Mouse (Mus musculus) spleen, adult 2 months (tissue): Measurements from ENCODE around the gene Slc16a11.

Source experiments
- CTCF ChIP-seq: fragments of 200-500 bp; IDR thresholded peaks from 2 replicates; pipeline ENCODE4 v1.5.1; 2011; ENCODE audit warnings: mild to moderate bottlenecking, inconsistent platforms; ENCODE audit not compliant: insufficient read depth, insufficient read length, insufficient replicate concordance; ENCODE audit errors: extremely low read depth
- POLR2A ChIP-seq: fragments of 200-500 bp; IDR thresholded peaks from 2 replicates; pipeline ENCODE4 v1.6.1; 2011; ENCODE audit warnings: low read depth, low read length, inconsistent platforms

DNA sequence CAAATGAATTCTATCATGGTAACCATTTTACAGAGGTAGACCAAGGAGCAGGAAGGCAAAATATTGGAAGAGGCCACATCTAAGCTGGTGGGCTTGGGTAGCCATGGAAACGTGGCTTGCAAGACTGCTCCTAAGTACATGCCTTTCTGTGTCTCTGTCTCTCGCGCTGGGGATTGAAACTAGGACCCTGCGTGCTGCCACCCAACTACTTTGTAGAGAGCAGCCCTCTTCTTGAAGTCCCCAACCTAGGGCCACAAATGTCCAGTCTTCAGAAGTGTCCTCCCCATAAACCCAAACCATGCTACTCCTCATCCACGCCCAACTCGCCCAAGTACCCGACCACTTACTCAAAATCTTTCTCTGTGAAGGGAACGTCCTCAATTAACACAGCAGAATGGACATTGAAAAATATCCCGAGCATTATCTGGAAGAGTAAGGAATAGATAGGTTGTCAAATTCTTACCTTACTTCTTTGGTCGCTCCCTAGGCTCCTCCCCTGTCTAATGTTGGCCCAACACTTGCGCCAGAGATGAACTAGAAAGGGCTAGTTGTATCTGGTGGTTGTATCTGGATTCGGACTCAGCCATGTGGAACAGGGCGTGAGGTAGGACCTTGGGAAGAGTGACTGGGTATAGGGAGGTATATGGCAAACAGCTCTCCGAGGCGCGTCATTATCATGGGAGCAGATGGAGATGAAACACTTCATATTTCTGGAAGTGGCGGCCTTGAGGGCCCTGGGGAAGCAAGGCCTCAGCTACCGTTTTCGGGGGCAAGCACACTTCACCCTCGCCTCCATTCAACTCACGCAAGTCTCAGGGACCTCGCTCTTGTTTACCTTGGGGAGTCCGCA is 26.3 kb downstream of the Slc16a11 start:
- TF ChIP-seq CTCF (no peak), POLR2A (no peak)
